Mouse (Mus musculus) spleen, adult 18-20 months (tissue): Measurements from ENCODE around the gene Pik3r2.

Experiments used
- DNase-seq, 2 experiments: peaks; one replicate each; pipeline ENCODE4 v3.0.0; 2022; ENCODE audit warnings: mixed read lengths in 2 of 2

Pik3r2 gene

GRCm38 (mm10) chr8:70730956-70731355 lies 45.6 kb downstream of the Pik3r2 start:
- peak; percentile 39 to 51 for DNase-seq

DNA sequence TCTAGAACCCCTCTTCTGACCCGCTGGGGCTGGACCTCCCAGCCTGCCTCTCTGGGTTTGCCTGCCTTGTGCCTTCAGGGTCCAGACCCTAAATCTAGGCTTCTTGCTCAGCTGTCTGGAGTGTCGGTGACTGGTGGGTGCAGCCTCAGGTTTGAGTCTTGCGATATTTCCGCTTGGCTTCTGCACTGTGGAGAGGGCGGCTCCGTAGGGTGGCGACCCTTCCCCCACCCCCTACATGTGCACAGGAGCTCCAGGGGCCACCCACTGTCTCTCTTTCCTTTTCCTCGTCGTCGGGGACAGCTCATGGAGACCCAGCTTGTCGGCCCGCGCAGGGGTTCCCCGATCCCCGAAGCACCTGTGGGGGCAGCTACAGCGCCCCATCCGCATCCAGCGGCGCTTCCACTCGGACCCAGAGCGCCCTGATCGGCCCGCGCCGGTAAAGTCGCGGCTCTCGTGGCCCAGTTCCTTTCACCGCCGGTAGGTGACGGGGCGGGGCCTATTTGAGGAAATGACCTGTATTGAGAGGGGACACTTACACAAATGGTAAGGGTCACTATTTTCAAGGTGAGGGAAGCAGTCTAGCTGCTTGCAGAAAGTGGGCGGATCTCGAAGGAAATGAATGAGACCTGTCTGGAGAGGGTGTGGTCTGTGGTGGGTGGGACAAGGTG lies 46.6 kb downstream of the Pik3r2 start:
- DNase-seq: peak; percentile 57 to 72

- DNase-seq: peak in 1 of 2 experiments; percentile 3
These were observed 49.8 kb downstream of the Pik3r2 start for GRCm38 (mm10) chr8:70726721-70727120.

GRCm38 (mm10) chr8:70725792-70726447 lies 50.6 kb downstream of the Pik3r2 start:
- DNase-seq: peak in 1 of 2 experiments; percentile 3

DNA sequence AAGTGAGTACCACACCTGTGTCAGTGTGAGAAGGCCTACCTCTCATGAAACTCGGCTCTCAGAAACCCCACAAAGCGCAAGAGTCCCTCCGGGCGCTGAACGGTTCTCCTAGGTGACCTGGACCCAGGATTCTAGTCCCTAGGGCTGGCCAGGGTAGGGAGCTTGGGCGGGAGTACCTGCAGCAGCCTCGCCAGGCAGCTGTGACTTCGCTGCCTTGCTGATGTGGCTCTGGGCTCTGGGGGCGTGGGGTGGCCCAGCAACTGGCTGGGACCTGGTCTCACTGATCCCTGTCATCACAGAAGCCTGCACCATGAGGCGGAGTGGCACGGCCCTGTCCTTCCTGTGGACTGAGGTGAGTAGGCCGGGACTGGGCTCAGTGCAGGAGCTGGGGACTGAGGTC lies 52.3 kb downstream of the Pik3r2 start:
- DNase-seq: peak in 1 of 2 experiments; percentile 3

- DNase-seq: peak in 1 of 2 experiments; percentile 3
These were observed 52.9 kb downstream of the Pik3r2 start, which contains the start of gene Pde4c for GRCm38 (mm10) chr8:70723486-70724210. Gene Pde4c, plus strand, starts transcription at chr8:70723720.

- DNase-seq: peak in 1 of 2 experiments; percentile 5
These were observed 54.9 kb downstream of the Pik3r2 start for GRCm38 (mm10) chr8:70721601-70722000.

GRCm38 (mm10) chr8:70720739-70721138 lies 55.8 kb downstream of the Pik3r2 start:
- peak; percentile 50 to 82 for DNase-seq

DNA sequence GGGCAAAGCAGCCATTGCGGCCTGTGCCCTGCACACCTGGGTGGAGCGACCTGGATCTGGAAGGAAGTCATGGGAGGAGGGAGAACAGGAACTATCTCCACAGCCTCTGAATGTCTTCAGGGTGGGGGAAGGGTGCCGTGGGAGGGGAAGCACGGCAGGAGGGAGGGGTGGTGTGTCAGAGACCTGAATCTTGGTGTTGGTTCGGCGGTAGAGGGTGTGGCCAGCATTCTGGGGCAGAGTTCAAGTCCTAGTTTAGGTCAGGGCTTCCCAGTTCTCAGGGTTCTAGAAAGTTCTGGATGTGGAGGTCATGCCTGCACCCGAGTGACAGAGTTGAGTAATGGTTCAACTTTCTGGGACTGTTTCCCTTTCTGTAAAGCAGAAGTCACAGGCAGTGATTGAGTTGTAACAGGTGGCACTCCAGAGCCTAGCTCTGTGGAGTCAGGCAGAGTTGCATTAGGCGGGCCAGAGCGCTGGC lies 56.7 kb downstream of the Pik3r2 start:
- DNase-seq: peak in 1 of 2 experiments; percentile 20

- peak; percentile 59 to 81 for DNase-seq
These were observed 58.2 kb downstream of the Pik3r2 start, which contains the start of gene Gm3336 for GRCm38 (mm10) chr8:70718297-70718696. Gene Gm3336, plus strand, starts transcription at chr8:70718543.
